Mouse (Mus musculus) left cerebral cortex, postnatal 14 days (tissue): ENCODE results near the gene Arrdc2. TPM values are rescaled to one million over a fixed set of nuclear protein-coding genes. Genes with fewer than 3 reads are reported as not detected.
A peak's percentile ranks its signal among the peaks of the same experiment; 100 is the strongest.

ENCODE experiments used
- DNase-seq, 2 experiments: peaks; one replicate each; pipeline ENCODE4 v3.0.0; 2021 to 2022; ENCODE audit warnings: low spot score in 2 of 2, mixed read lengths in 1 of 2
- intact Hi-C: fragments of 180-260 bp; cut with DNase I; formaldehyde crosslinking; loops from one replicate; pipeline ENCODE4 v1.15.1; 2025
- total RNA-seq, 2 experiments: library from RNA; stranded (reverse); gene quantifications; 2 replicates each; pipeline ENCODE4 v1.2.3; 2021

Gene Arrdc2
- total RNA-seq, 2 experiments from 2014 or later = 10.2 to 17.2 TPM

- intact Hi-C loops = no loop called here
- DNase-seq = no peak
Observed at GRCm38 (mm10) chr8:70866001-70866520, 26.5 kb upstream of the Arrdc2 start.

GRCm38 (mm10) chr8:70865350-70866000, 26.0 kb upstream of the Arrdc2 start:
- peak; percentile 100 for DNase-seq
- intact Hi-C loops = no loop called here

GRCm38 (mm10) chr8:70864712-70865221, 25.2 kb upstream of the Arrdc2 start:
- DNase-seq = no peak
- intact Hi-C loops = no loop called here

- intact Hi-C loops = no loop called here
- DNase-seq = no peak
Observed at GRCm38 (mm10) chr8:70863956-70864711, 24.6 kb upstream of the Arrdc2 start.

- intact Hi-C loops = no loop called here
Observed at GRCm38 (mm10) chr8:70862824-70863641, 23.5 kb upstream of the Arrdc2 start, which contains the start of gene Kcnn1. Gene Kcnn1, minus strand, starts transcription at chr8:70863258.

GRCm38 (mm10) chr8:70857516-70857915, 18.0 kb upstream of the Arrdc2 start:
- intact Hi-C loops = no loop called here
- no peak for DNase-seq

More at GRCm38 (mm10) chr8:70862824-70863641, 23.5 kb upstream of the Arrdc2 start, which contains the start of gene Kcnn1:
- no peak for DNase-seq

- intact Hi-C loops = no loop called here
- peak; percentile 62 to 77 for DNase-seq
Observed at GRCm38 (mm10) chr8:70856541-70857197, 17.1 kb upstream of the Arrdc2 start.

GRCm38 (mm10) chr8:70856028-70856427, 16.5 kb upstream of the Arrdc2 start:
- DNase-seq = no peak
- intact Hi-C loops = no loop called here

GRCm38 (mm10) chr8:70853863-70854262, 14.3 kb upstream of the Arrdc2 start:
- intact Hi-C loops = no loop called here
- DNase-seq = no peak

- intact Hi-C loops = no loop called here
- DNase-seq = no peak
Observed at GRCm38 (mm10) chr8:70852595-70853231, 13.2 kb upstream of the Arrdc2 start.

- intact Hi-C loops = no loop called here
Observed at GRCm38 (mm10) chr8:70851837-70852236, 12.3 kb upstream of the Arrdc2 start.

GRCm38 (mm10) chr8:70850947-70851346, 11.4 kb upstream of the Arrdc2 start:
- no peak for DNase-seq
- intact Hi-C loops = no loop called here

More at GRCm38 (mm10) chr8:70851837-70852236, 12.3 kb upstream of the Arrdc2 start:
- DNase-seq = no peak

GRCm38 (mm10) chr8:70850132-70850845, 10.8 kb upstream of the Arrdc2 start:
- no peak for DNase-seq
- intact Hi-C loops = no loop called here

GRCm38 (mm10) chr8:70849333-70849990, 9.9 kb upstream of the Arrdc2 start:
- intact Hi-C loops = no loop called here

GRCm38 (mm10) chr8:70846371-70847154, 7.0 kb upstream of the Arrdc2 start:
- no peak for DNase-seq
- intact Hi-C loops = no loop called here

More at GRCm38 (mm10) chr8:70849333-70849990, 9.9 kb upstream of the Arrdc2 start:
- DNase-seq = no peak

- no peak for DNase-seq
- intact Hi-C loops = no loop called here
Observed at GRCm38 (mm10) chr8:70845108-70845507, 5.6 kb upstream of the Arrdc2 start.

GRCm38 (mm10) chr8:70844523-70844922, 5.0 kb upstream of the Arrdc2 start:
- intact Hi-C loops = loop anchor here (1.0 to 5.0 kb wide), 2 partner anchors 25 to 77 kb away; no protein-coding TSS in a partner anchor
- DNase-seq = peak; percentile 89 to 90
